Mouse (Mus musculus): Measurements from ENCODE around the gene Ppm1l.

The Ppm1l gene

DNA sequence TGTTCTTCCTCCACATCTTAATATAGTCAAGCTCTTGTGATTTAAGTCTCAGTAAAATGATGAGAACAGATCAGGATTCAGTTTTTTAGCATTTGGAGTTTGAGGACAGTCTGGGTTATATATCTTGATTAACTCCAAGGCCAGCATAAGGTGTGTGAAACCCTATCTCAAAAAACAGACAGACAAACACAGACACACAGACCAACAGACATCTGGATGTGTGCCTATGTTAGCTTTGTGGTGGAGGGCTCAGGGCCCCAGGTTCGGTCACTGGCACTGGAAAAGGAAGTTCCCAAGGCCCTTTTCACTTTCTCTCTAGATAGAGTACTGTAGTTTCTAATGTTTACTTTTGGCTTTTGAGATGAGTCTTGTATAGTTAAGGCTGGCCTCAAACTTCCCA lies 23.8 kb downstream of the Ppm1l start:
- no peak for DNase-seq

DNA sequence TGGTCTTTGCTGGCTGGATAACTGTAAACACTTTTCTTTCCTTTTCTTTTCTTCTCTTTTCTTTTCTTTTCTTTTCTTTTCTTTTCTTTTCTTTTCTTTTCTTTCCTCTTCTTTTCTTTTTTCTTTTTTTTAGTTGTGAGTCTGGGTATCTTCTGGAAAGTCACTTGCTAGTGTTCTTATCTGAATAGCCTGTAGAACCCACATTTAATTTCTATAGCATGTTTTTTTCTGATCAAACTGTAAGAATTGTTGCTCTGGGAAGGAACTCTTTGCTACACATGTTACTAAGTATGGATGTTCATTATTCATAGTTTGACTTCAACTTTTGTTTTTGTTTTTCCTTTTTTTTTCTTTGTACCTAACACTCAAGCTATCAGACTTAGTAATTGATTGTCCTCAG lies 24.3 kb downstream of the Ppm1l start:
- no peak for DNase-seq

DNA sequence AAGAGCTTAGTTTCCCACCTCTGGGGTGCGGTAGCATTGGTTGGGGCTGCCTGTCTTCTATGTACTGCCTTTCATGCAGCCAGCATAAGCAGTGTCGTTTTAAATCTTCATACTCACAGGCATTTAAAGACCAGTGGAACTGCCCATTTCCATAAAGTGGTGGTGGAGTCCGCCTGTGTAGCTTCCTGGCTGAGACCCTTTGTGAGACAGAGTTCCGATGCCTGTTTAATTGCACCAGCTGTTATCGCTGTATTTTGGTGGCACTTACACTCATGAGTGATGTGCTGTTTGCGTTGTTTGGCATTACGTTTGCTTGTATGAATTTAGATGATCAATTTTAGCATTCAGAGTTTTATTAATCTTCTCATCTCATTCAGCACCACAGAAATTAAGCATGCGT lies 24.9 kb downstream of the Ppm1l start:
- DNase-seq: no peak

DNA sequence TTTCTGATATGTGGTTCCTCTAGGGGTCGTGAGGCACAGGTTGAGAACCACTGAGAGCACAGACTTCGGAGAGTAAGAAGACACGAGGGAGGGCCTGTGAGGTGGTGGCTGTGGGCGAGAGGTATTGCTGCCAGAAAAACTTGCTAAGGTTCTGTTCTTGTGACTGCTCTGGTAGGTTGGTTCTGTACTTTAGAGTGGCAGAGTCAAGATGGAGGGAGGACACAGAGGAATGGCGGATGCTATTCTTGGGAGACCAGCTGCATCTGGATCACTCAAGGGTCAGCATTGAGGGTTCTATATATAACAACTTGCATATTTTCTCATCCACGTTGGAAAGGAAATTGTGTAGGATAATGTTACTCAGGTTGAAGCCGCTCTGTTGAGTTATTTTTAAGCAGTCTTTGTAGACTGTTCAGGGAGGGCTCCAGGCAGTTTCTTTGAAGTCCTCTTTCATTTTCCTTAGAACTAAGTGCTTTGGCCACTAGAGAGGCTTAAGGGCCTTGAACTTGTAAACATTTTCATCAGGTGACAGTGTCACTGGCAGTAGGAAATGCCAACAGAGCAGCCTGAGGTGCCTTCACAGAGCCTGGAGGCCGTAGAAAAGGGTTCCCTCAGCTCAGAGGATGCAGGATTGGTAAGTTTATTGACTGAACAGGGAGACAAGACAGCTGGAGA lies 25.7 kb downstream of the Ppm1l start:
- DNase-seq: no peak

DNA sequence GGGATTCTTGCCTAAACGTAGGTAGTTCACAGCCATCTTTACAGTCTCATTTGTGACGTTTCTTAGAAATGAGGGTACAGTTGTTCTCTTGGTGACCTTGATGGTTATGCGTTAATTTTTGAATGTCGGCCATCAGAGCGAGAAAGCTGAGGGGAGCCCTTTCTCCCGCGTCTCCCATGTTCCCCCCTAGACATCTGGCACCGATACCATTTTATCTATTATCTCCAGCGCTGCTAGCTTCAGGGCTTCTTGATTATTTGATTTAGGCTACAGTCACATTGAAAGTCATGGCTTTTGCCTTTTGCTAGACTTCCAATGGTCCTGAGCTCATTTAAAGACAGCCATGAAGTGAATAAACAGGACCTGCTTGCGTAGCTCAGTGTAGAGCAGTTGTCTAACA lies 26.5 kb downstream of the Ppm1l start:
- DNase-seq: no peak

DNA sequence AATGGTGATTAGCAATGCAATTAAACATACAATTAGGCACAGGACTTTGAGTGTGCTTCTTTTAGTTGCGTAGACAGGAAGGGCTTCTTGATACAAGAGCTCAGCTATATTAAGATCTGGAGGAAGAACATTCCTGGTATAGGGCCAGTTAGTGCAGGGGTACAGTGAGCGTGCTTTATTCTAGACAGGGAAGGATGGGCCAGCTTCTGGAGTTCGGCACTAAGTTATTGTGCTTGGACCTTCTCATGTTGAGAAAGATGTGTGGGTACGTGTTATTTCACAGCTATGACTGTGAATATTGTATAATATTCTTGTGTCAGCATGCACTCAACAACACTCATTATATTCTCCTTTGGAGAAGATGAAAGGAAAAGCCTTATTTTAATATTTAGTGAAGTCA lies 29.9 kb downstream of the Ppm1l start:
- DNase-seq: no peak

DNA sequence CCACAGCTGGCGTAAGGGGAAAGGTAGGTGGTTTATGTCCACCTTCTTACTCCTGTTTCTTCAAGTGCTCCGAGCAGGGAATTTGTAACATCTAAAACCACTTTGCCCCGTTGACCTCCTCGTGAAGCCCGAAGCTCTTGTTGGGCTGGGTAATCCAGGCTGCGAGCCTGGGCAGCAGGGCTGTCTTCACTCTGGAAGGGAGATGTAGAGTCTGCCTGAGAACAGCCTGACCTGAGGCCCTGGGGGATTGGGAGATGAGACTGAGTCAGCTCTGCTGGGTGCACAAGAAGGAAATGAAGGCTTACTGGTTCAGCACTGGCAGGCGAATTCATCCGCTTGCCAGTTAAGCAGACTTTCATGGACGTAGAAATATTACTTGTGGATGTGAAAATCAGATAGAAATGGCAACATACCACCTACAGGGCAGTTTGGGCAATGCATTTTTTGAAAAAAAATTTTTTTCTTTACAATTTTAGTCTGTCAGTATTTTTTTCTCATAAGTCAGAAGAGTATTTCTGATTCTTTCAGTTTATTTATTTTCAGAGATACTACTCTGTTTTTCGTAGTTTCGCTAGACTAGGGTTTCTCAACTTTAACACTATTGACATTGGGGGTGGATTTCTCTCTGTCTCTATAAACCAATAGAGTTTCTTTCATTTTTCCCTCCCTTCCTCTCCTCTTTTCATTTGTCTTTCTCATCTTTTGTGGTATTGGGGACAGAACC lies 31.7 kb downstream of the Ppm1l start:
- no peak for DNase-seq

DNA sequence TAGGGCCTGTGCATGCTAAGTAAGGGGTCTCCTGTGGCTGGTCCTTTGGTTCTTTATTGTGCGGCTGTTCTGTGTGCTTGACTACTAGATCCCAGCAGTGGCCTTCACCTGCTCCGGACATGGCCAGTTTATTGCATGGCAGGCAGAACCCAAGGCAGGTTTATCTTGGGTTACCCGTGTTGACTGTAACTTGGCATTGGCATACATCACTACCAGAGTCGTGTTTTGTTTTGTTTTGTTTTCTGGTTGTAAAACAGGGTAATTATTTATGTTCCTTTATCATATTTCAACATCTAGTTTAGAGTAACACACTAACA lies 32.2 kb downstream of the Ppm1l start:
- no peak for DNase-seq

DNA sequence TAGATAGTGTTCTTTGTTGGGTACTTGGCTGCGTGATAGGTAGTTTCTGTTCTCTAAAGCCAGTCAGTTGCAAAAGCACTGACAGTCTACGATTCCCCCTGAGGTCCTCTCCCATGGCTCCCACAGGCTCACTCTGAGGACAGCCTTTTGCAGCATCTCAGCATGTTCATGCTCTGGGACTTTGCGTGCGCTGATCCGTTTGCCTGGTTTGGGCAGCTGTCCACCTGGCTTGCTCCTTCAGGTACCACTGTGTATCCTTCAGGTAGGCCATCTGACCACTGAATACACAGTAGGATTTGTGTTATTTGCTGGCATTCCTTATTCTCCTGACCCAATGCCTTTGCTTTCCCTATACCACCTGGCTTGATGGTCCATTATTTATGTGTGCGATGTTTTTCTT lies 33.3 kb downstream of the Ppm1l start:
- no peak for DNase-seq

DNA sequence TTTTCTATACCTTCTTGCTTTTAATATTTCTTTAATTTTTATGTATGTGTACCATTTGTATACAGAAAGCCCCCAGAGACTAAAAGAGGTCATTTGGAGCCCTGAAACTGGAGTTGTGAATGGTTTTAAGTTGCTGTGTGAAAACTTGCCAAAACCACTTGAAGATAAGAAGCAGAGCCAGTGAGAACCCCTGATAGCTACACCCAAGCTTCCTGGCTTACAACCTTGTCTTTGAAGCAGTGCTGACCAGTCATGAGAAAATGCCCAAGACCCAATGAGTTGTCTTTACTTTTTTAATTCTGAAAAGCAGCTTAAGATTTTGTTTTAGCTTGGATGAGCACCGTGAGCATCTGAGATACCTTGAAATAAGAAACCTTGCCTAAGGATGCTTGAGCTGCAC lies 35.5 kb downstream of the Ppm1l start:
- DNase-seq: peak; percentile 20

DNA sequence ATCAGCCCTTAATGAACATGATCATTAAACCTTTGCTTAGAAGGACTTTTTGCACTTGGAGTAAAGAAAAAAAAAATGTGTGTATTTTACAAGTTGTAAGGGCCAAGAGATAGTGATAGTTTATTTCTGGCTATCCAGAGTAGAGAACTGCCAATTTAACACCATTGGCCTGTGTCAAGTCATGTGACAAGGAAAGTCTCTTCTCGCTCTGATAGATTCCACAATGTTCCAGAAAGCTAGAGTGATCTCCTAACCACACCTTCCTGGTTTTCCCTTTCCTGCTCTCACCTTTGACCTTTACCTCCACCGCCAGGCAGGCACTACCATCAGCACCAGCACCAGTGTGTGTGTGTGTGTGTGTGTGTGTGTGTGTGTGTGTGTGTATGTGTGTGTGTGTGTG lies 38.0 kb downstream of the Ppm1l start:
- DNase-seq: no peak

DNA sequence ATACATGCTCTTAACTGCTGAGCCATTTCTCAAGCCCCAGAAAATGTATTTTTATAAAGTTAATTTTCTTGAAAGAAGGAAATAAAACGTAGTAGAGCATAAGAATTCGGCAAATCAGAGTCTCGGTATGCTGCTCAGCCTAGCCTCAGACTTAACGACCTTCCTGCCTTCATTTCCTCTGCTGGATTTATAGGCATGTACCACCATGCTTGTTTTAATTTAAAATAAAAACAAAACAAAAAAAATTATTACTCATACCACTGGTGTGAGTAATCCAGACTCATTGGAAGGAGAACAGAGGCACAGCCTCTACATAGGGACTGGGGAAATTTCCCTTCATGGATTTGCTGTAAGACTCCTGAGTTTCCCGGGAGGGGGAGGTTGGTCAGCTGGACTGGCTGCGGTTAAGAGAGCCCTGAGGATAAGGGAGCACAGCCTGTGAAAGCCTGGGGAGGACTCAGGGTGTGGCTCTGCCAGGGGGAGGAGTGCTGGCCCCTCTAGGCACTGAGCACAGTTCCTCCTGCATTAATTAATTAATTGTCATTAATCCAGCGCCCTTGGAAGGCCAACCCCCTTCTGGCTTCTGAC lies 39.5 kb downstream of the Ppm1l start:
- DNase-seq: no peak

DNA sequence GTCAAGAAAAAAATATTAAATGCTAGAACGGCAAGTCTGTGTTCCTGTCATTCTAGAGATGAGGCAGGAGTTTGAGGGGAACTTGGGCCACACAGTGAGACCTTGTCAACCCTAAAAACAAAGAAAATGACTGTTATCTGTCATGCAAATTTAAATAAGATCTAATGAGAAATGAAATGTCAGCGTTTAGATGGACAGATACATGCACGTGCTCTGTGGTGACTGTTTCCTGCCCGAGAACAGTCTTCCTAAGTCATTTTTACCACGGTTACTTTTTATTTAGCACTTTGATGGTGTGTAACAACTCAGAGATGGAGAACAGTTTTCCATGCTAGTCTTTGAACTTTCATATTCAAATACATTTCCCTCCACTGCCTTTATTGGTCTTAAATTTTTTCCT lies 40.1 kb downstream of the Ppm1l start:
- no peak for DNase-seq

DNA sequence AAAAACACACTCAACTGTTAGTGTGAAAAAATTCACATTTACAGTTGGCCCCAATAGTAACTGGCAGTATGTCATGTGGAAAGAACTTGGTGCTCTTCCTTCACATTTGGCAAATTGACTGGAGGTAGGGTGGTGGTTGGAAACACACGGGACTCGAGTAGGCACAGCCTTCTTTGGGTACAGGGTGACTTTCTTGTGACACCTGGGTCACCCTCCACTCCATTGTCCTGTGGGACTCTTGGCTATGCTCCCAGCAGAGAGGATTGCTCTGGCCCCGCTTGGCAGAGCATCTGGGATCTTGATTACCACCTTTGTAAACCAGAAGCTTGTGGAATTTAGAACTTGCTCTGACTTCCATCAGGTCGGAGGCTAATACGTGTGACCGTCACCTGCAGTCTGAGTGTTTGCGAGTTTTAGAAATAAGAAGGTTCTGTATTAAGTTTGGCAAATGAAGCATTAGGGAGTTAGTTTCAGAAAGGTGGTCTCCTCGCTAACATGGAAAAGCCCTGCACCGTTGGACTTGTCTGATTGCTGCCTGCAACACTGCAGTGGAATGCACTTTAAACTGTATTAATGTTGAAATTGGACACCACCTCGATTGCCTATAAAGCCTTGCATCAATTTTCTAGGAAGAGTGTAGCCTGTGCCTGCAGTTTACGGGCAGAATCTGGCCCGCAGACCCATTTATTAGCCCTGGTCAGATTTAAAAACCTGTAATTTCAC lies 41.4 kb downstream of the Ppm1l start:
- no peak for DNase-seq

DNA sequence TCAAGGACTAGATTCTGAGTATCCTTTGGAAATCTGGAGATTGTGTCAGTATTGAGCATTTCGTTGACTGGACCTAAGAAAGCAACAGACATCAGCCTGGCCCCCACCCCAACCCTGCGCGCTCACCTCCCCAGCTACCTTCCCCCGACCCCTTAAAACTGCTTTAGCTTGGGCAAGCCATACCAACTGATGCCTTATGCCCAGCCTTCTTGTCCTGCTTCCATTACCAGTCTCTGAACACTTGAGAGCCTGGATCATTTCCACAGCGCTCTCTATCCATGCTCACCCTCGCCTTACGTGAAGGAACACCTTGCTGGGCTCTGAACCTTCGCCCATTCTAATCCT lies 41.9 kb downstream of the Ppm1l start:
- no peak for DNase-seq

DNA sequence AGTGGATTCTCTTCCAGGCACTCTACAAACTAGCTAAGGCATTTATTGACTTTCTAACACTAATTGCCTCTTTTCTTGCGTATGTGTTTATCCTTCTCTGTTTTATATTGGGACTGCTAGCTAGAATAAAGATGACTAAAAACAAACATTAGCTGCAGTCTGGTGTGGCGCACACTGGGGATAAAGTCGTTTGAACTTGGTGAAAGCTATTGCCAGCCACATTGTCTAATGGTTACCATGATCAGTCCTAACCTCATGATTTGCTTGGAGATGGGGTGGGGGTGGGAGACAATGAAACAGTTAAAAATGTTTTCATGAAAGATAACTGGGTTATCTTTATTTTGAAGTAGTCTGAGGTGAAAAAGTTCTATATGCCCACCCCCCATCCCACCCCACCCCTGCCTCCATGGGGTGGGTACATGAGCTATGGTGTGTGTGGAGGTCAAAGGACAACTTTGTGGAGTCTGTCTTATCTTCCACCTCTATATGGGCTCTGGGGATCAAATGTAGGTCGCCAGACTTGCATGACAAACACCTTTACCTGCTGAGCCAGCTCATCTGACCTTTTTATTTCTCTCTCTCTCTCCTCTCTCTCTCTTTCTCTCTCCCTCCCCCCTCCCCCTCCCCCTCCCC lies 43.7 kb downstream of the Ppm1l start:
- DNase-seq: no peak

DNA sequence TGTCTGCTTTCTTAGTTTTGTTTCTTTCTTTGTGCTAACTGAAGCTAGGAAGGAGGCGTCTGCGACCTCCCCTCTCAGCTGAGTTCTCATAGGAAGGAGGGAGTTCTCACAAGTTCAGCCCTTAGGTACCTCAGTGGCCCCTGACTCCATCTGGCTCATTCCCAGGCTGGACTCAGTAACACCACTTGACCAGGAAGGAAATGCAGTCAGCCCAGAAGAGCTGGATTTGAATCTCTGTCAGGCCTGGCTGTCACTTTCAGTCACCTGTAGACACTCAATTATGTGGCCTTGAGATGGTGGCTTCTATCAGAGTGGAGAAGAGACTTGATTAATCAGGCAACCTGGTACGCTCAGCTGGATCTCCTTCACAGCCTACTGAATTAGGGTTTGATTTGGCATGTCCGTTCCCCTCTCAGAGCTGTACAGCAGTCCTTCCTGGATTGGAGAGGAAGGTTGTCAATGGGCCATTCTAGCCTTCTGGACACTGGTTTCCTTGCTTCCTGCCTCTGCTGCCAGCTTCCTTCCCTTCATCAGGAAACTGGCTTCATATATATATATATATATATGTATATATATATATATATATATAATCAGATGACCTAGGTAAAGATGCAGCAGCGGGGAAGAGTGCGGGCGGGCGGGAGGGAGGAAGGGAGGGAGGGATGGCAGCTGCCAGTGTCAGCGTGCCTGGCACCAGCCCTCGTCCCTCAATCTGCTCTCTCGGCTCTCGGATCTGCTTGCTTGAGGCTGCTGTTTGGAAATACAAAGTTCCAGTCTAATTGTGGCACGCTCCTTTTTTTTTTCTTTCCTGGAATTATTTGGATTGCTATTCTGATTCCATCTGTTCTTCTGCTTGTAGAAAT lies 45.1 kb downstream of the Ppm1l start:
- DNase-seq: no peak

DNA sequence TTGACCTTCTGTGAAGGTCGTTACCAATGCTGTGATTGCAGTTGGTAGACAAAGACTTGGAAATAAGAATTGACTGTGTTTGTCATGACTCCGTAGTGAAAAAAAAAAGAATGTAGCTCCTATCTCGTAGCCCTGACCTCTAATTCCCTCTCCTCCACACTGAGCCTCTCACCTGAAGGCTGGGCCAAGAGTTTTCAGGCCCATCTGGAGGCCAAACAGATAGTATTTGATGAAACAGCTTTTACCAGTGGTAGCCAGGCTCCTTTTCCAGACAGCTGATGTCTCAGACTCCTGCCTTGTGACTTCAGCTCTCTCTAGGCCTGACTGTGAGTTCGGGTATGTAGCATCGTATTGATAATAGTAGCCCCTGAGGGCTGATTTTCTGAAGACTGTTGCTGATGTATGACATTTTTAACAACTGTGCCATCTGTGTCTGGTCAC lies 45.7 kb downstream of the Ppm1l start:
- DNase-seq: no peak

DNA sequence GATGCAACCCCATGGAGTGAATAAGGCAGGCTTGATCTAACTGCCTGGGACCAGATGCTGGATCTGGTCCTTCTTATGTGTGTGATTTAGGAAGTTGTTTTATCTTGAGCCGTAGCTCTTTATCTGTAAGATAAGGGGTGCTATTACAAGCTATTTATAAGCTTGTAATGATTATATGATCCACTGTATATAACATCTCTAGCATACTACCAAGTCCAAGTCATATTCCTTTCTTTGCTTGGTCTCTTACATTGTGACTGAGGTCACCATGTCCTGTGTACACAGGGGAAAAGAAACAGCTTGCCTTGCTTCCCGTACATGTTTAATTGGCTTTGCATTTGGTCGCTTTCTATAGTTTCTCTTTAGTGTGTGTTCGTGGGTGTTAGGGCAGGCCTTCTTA lies 46.2 kb downstream of the Ppm1l start:
- DNase-seq: no peak

DNA sequence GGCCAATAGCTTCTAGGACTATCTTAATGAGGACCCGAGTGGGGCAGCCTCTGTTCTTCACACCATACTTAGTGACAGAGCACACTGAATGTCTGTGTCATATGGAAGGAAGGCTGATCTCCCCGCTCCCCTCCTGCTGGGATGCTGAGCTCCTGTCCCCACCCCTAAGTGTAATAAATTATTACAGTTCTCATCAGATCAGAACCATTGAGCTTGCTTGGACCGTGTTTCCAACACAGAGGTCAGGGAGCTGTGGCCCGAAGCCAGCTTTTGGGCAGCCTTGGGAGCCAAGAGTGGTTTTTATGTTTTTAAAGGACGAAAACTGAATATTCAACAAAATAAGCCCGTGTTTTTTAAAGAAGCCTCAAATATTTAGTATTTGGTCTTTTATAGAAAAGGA lies 47.5 kb downstream of the Ppm1l start:
- no peak for DNase-seq

DNA sequence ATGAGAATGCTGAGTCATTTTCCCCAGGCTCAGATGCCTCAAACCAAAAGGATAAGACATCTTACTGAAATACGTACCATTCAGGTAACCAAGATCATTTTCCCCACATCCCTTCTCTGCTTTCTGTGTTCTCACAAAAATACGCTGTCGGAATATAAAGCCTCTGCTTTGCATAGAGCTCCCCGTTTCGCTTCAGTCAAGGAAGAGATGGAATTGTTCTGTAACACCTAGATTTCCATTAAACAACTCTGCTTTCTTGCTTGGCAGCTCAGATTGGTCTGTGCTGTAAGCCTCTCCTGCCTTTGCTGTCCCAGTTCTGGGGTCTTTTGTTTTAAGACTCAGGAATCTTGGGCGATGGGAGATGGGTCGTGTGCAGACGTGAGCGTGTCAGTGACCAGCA lies 51.3 kb downstream of the Ppm1l start:
- DNase-seq: no peak

DNA sequence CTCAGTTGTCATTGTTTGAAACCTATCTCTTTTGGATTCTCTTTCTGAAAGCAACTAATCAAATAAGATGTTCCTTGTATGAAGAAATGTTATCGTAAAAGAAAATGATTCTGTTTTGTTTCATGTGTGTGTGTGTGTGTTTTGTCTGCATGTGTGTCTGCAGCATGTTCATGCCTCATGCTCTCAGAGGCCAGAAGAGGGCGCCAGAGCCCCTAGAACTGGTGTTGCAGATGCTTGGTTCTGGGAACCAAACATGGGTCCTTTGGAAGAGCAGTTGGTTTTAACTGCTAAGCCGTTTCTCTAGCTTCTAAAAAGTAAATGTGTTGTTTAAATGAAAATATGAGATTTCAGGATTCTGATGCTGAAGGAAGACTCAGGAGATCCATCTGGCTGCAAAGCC lies 56.1 kb downstream of the Ppm1l start:
- no peak for DNase-seq
